Mouse (Mus musculus) testis, adult 2 months (tissue): ENCODE data around the gene Cep57l1. TPM values are rescaled to one million over a fixed set of nuclear protein-coding genes. Genes with fewer than 3 reads are reported as not detected.
"Not testable (repeated sequence)": the region's sequence is repeated elsewhere in the genome, so short reads cannot be mapped to it uniquely, and the experiment has no call there.

ENCODE experiments used
- H3K27ac ChIP-seq: fragments of 200-500 bp; 2 replicates; pipeline ENCODE4 v1.5.1; 2012; ENCODE audit warnings: low read depth, low read length; ENCODE audit not compliant: control insufficient read depth, insufficient read depth
- H3K27me3 ChIP-seq: fragments of 200-500 bp; 2 replicates; pipeline ENCODE4 v1.6.1; 2012; ENCODE audit warnings: mild to moderate bottlenecking, low read length, moderate library complexity; ENCODE audit not compliant: control insufficient read depth, insufficient read depth
- H3K36me3 ChIP-seq: fragments of 200-500 bp; 2 replicates; pipeline ENCODE4 v1.6.1; 2012; ENCODE audit warnings: mild to moderate bottlenecking, low read length; ENCODE audit not compliant: control insufficient read depth, insufficient read depth
- H3K4me1 ChIP-seq: fragments of 200-500 bp; 2 replicates; pipeline ENCODE4 v1.6.1; 2012; ENCODE audit warnings: low read length; ENCODE audit not compliant: control insufficient read depth, insufficient read depth
- H3K4me3 ChIP-seq: fragments of 200-500 bp; 2 replicates; pipeline ENCODE4 v1.5.1; 2012; ENCODE audit warnings: low read depth, mild to moderate bottlenecking, low read length, moderate library complexity, mixed read lengths; ENCODE audit not compliant: control insufficient read depth
- CTCF ChIP-seq: fragments of 200-500 bp; IDR thresholded peaks from 2 replicates; pipeline ENCODE4 v1.5.1; 2012; ENCODE audit warnings: low read depth, mild to moderate bottlenecking, inconsistent platforms, low read length, moderate library complexity; ENCODE audit not compliant: control insufficient read depth, insufficient read depth, insufficient replicate concordance
- POLR2A ChIP-seq: fragments of 200-500 bp; IDR thresholded peaks from 2 replicates; pipeline ENCODE4 v1.6.1; 2012; ENCODE audit warnings: low read depth, mild to moderate bottlenecking, inconsistent platforms, low read length, moderate library complexity; ENCODE audit not compliant: control insufficient read depth
- polyA plus RNA-seq: library from polyadenylated mRNA; depleted of rRNA; stranded (reverse); fragments of >200 nt; gene quantifications from 2 replicates; pipeline ENCODE4 v1.2.3, GENCODE M21; 2012

Gene Cep57l1
- polyA plus RNA-seq, 1 experiment = 18.9 TPM

DNA sequence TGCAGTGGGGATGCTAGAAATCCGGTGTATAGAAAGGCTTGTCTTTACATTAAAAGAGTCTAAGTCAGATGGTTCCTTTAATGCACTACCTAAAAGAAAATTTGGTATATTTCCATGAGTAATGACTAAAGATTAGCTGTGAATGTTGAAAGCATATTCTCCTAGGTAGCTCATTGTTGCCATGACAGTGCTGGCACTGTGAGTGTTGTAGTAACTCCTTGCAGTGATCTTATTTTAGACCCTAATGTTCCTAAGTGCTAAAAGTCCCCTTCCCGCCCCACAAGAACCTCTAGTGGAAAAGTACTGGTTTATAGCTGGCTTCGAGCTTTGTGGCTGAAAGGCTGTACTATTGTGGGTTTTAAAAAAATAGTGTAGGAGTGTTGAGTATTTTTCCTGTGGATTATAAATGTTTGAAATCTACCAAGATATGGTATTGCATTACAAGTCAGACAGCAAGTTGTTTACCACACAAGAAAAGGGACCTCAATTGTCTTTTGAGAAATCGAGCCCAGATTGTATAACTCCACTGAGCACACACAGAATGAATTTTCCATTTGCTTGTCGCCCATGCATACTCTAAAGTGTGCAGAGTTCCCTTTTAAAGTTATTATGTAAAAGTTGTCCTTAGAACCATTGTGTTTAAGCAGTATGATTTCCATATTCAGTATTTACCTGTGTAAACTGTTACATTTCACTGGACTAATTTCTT lies 13.1 kb upstream of the Cep57l1 start:
- Histone ChIP-seq H3K27me3 (no peaks in the 10 kb centered on the region), H3K4me1 (no peaks in the 10 kb centered on the region), H3K36me3 (no peaks in the 10 kb centered on the region), H3K27ac (no peak overlapping the region), H3K4me3 (no peak overlapping the region)
- TF ChIP-seq CTCF (no peak), POLR2A (no peak)

DNA sequence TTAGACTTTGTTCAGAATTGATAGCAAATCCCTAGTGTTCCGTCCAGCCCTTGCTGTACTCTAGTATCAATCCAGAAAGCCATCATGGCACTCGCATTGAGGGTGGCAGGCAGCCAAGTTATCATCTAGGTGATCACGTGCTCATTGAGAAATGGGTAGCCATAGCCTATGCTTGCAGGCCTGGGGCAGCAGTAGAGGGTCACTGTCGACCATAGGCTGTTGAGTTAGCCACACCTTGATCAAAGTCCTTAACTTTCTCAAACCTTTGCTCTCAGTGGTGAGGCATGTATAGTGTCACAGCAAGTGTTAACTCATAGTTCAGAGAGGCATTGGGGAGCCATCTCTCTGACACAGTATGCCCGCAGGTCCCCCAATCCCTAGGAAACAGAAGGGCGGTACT lies 11.5 kb upstream of the Cep57l1 start:
- Histone ChIP-seq H3K27ac (no peak overlapping the region), H3K36me3 (no peaks in the 10 kb centered on the region), H3K4me1 (no peaks in the 10 kb centered on the region; the same call in 1 of the 2 replicates), H3K27me3 (no peaks in the 10 kb centered on the region), H3K4me3 (no peak overlapping the region)
- no peak for TF ChIP-seq POLR2A
- TF ChIP-seq CTCF = no peak

DNA sequence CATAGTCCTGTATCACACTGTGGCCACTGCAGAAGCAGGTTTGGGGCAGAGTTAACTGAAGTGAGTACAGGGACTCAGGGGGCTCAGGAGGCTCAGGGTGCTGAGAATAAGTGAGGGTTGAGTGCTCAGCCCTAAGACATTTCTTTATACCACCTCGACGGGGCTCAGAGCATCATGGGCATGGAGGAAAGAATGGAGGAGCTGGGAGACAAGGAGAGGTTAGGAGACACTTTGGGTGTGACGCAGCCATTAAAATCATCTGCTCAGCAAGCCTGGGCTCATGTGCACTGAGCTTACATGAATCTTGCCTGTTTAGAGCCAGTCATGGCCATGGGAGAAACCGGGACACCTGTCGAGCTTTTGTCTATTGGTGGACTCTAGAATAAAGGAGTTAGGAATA lies 10.7 kb upstream of the Cep57l1 start:
- no peak overlapping the region for H3K4me3 ChIP-seq
- no peaks in the 10 kb centered on the region for H3K36me3 ChIP-seq
- H3K27me3 ChIP-seq = no peaks in the 10 kb centered on the region
- no peak overlapping the region for H3K27ac ChIP-seq
- H3K4me1 ChIP-seq = no peaks in the 10 kb centered on the region; the same call in 1 of the 2 replicates
- no peak for TF ChIP-seq CTCF
- no peak for TF ChIP-seq POLR2A

DNA sequence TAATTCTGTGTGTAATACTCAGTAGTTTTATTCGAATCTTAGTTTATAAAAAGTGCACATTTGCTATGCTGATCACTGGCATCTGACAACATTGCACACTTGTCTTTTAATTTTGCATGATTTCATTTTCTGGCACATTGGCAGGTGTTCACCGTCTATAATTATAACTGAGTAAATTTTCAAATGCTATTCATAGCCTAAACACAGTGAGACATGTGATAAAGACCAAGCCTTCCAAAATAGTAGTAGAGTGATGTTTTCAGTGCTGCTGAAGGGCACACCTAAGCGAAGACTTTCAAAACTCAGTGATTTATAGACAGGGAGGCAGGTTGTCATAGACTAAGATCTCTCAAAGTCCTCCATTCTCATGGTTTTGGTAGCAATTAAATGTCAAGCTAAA lies 9.6 kb upstream of the Cep57l1 start:
- no peaks in the 10 kb centered on the region for H3K27me3 ChIP-seq
- H3K27ac ChIP-seq = no peak overlapping the region
- H3K4me3 ChIP-seq = no peak overlapping the region
- no peak for TF ChIP-seq POLR2A
- no peak for TF ChIP-seq CTCF
- no peaks in the 10 kb centered on the region for H3K36me3 ChIP-seq
- H3K4me1 ChIP-seq = no peaks in the 10 kb centered on the region; the same call in 1 of the 2 replicates

DNA sequence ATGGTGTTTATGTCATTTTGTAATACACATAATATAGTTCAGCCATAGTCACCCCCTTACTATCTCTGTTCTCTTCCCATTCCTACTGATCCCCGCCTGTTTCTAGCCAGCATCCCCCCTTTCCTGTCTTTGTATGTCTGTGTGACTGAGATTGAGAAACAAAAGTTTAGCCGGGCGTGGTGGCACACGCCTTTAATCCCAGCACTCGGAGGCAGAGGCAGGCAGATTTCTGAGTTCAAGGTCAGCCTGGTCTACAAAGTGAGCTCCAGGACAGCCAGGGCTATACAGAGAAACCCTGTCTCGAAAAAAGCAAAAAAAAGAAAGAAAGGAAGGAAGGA lies 9.0 kb upstream of the Cep57l1 start:
- not testable (repeated sequence) for H3K36me3 ChIP-seq, H3K27ac ChIP-seq, H3K4me3 ChIP-seq, H3K27me3 ChIP-seq, H3K4me1 ChIP-seq

DNA sequence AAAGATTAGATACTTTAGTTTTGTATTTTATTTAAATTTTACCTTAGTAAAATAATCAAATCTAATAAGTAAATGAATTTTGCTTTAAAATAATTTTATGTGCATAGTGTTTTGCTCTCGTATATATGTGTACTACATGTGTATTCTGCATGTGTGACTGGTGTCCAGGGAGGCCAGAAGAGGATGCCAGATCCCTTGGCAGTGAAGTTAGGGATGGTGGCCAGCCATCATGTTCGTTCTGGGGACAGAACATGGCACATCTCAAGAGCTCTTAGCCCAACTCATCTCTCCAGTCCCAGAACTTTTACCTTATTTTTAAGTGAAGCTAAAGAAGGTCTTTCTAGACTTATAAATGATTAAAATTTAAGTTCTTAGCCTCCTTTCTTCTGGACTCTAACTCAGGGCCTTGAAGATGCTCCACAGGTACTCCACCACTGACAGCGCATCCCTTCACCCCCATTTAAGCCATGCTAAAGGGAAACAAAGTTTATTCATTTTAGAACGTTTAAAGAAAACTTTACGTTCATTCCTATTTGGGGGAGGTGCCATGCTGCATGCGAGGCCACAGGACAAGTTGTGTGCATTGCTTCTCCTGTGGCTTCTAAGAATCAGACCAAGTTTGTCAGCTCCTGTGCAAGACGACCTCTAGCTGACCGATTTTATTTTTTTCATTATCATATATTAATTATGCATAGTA lies 8.5 kb upstream of the Cep57l1 start:
- Histone ChIP-seq H3K27ac (no peak overlapping the region), H3K36me3 (no peaks in the 10 kb centered on the region), H3K27me3 (no peaks in the 10 kb centered on the region), H3K4me3 (no peak overlapping the region), H3K4me1 (no peaks in the 10 kb centered on the region; the same call in 1 of the 2 replicates)
- no peak for TF ChIP-seq POLR2A
- TF ChIP-seq CTCF = no peak

DNA sequence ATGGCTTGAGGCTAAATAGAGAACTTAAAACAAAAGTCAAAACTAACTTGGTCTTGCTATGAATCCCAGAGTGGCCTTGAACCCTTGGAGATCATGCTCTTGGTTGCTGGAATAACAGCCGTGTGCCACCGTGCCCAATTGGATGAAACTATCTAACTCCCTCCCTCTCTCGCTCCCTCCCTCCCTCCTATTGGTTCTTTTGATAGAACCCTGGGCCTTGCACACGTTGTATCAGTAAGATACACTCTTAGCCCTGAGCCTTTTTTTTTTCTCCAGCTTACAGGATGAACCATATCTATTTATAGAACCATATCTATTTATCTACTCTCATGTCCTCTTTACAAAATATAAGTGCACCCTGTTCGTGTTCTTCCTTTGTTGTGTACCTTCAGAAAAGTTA lies 6.8 kb upstream of the Cep57l1 start:
- no peaks in the 10 kb centered on the region for H3K27me3 ChIP-seq
- H3K4me3 ChIP-seq = no peak overlapping the region
- H3K36me3 ChIP-seq = no peaks in the 10 kb centered on the region
- no peak overlapping the region for H3K27ac ChIP-seq
- TF ChIP-seq CTCF = no peak
- no peak for TF ChIP-seq POLR2A
- no peaks in the 10 kb centered on the region; the same call in 1 of the 2 replicates for H3K4me1 ChIP-seq
